Mouse (Mus musculus) heart, postnatal 10 days (tissue): ENCODE results near the gene Cep97. TPM values are rescaled to one million over a fixed set of nuclear protein-coding genes. Genes with fewer than 3 reads are reported as not detected.
"Not testable (repeated sequence)": the region's sequence is repeated elsewhere in the genome, so short reads cannot be mapped to it uniquely, and the experiment has no call there.

Source experiments
- DNase-seq, 2 experiments: peaks; one replicate each; pipeline ENCODE4 v3.0.0; 2021
- intact Hi-C: fragments of 180-260 bp; cut with DNase I; formaldehyde crosslinking; loops from one replicate; pipeline ENCODE4 v1.15.1; 2025
- total RNA-seq, 2 experiments: library from RNA; stranded (reverse); gene quantifications; 2 replicates each; pipeline ENCODE4 v1.2.3; 2021

The Cep97 gene
- total RNA-seq, 2 experiments from 2014 or later, result 4.9 to 6.6 TPM

GRCm38 (mm10) chr16:55892484-55892883 is 42.2 kb downstream of the Cep97 start:
- intact Hi-C loops, result no loop called here
- no peak for DNase-seq

DNA sequence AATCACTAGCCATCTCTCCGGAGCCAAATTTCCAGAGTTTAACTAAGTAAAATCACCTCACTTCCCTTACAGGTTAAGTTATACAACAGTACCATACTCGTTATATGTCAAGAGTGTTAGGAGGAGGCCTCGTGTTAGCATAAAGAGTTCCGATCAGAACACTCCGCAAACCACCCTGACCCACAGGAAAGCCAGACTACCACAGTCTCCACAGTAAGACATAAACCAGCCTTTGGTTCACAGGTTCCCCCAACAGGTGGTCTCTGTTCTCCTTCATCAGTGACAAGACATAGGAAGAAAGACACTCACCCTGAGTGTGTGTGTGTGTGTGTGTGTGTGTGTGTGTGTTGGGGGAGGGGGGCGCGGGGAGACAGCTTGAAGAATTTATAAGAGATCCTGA is 43.3 kb downstream of the Cep97 start:
- intact Hi-C loops, result no loop called here

DNA sequence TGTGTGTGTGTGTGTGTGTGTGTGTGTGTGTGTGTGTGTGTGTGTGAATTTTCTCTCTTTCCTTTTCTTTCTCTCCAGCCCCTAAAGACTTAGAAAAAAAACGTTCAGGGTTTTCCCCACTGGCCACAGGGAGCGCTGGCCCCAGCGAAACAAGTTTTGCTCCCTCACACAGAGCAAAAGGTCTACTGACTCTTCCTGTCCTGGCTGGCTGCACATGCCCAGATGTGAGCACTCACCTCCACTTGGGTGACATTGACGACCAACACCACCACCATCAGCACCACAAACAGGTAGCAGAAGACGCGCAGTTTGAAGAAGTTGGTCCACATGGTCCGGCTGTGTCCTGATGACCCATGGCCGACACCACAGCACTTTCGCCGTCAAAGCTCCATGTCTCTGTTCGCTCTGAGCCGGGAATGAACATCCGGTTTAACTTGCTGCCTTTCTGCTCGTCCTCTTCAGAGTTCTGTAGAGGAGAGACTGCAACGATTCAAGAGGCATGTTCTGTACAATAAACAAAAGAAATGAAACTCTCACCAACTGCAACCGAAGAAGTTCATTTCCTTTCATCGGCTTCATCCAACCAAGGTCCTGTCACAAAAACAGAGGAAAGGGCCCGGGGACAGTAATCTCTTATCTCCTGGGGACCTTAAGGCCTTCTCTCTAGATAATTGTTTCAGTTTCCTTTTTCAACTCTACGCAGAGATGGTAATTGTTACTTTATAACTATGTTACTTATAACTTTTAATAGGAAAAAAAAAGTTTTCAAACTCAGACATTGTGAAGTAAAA is 44.1 kb downstream of the Cep97 start:
- intact Hi-C loops, result no loop called here

More for the DNA sequence above, 43.3 kb downstream of the Cep97 start:
- no peak for DNase-seq

GRCm38 (mm10) chr16:55889451-55889850 is 45.2 kb downstream of the Cep97 start:
- intact Hi-C loops, result no loop called here
- no peak for DNase-seq

More for the DNA sequence above, 44.1 kb downstream of the Cep97 start:
- DNase-seq, result no peak

- DNase-seq, result no peak
- intact Hi-C loops, result no loop called here
Observed at GRCm38 (mm10) chr16:55888584-55888960, 46.1 kb downstream of the Cep97 start.

- intact Hi-C loops, result no loop called here
- DNase-seq, result no peak
Observed at GRCm38 (mm10) chr16:55887814-55888583, 46.7 kb downstream of the Cep97 start.

- intact Hi-C loops, result no loop called here
- no peak for DNase-seq
Observed at GRCm38 (mm10) chr16:55884246-55884645, 50.4 kb downstream of the Cep97 start.

DNA sequence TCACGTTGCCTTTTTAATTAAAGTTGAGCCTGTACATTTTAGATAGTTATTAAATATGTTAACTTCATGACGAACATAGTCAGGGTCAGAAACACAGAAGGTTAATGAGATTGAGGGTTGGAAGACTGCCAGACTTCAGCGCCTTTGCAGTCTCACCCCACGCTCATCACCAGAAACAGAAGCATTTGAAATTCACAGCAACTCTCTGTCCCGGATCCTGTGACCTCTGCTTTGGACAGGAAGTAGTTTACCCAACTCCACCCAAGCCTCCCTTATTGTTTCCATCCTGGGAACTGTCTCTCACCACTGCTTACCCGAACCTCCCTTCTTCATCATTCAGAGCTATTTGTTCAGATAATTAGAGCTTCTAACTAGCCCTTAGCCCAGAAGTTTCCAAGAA is 58.6 kb downstream of the Cep97 start:
- peak in 1 of 2 experiments; percentile 12 for DNase-seq
- intact Hi-C loops, result no loop called here

GRCm38 (mm10) chr16:55863832-55864231 is 70.8 kb downstream of the Cep97 start:
- intact Hi-C loops, result no loop called here
- DNase-seq, result no peak

- peak; percentile 64 to 78 for DNase-seq
- intact Hi-C loops, result no loop called here
Observed at GRCm38 (mm10) chr16:55863149-55863815, 71.4 kb downstream of the Cep97 start.

- DNase-seq, result no peak
- intact Hi-C loops, result no loop called here
Observed at GRCm38 (mm10) chr16:55861104-55861503, 73.6 kb downstream of the Cep97 start.

DNA sequence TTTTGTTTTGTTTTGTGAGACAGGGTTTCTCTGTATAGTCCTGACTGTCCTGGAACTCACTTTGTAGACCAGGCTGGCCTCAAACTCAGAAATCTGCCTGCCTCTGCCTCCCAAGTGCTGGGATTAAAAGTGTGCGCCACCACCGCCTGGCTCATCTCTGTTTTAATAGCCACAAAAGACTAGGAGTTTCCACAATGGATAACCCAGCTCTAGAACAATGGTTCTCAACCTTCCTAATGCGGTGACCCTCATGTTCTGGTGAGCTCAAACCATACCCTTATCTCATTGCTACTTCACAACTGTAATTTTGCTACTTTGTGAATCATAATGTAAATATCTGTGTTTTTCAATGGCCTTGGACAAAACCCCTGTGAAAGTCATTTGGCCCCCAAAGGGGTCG is 75.2 kb downstream of the Cep97 start:
- DNase-seq, result not testable (repeated sequence)
- intact Hi-C loops, result loop anchor here (10.0 kb wide), 1 partner anchor 165 kb away; no protein-coding TSS in a partner anchor

GRCm38 (mm10) chr16:55858465-55858864 is 76.2 kb downstream of the Cep97 start:
- peak; percentile 54 to 79 for DNase-seq
- intact Hi-C loops, result loop anchor here (10.0 kb wide), 1 partner anchor 164 kb away; no protein-coding TSS in a partner anchor

- peak; percentile 77 to 87 for DNase-seq
Observed at GRCm38 (mm10) chr16:55852943-55853727, 81.5 kb downstream of the Cep97 start.

GRCm38 (mm10) chr16:55852515-55852914 is 82.1 kb downstream of the Cep97 start:
- DNase-seq, result no peak
- intact Hi-C loops, result loop anchor here (10.0 kb wide), 1 partner anchor 158 kb away; no protein-coding TSS in a partner anchor

More at GRCm38 (mm10) chr16:55852943-55853727, 81.5 kb downstream of the Cep97 start:
- intact Hi-C loops, result loop anchor here (1.0 to 10.0 kb wide), 3 partner anchors 158 to 373 kb away; no protein-coding TSS in a partner anchor

DNA sequence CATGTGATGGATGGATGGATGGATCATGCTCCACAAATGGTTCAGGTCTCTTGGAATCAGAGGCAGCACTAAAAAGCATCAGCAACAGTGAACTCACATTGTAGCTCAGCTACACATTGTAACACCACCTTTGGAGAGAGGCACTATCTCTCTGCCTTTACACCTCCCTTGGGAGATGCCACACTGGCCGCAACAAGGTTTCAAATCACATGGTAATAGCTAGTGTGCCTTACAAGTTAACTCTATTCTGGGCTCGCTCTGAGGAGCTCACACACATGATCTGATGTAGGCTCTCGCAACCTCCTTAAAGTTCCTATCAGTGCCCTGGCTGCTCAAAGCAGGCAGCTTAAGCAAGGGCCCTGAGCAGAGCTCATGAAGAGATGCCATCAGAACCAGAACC is 84.2 kb downstream of the Cep97 start:
- intact Hi-C loops, result loop anchor here (10.0 kb wide), 1 partner anchor 156 kb away; no protein-coding TSS in a partner anchor
- no peak for DNase-seq
